Mouse (Mus musculus): ENCODE measurements at regions not wholly inside any gene's neighbourhood (a gene's known extent, or its start where the extent isn't known, plus 50 kb on each side); places are given as distances from the start of the nearest gene placed in this dataset.

- Histone ChIP-seq H3K36me3 (ENCODE audit: control insufficient read depth, insufficient read depth, low read length) (no peaks in the 10 kb centered on the region), H3K27me3 (ENCODE audit: control insufficient read depth, insufficient read depth, low read length) (0 out of 2 replicates have a peak, but pooled peaks cover 7% of the 10 kb centered on the region), H3K27ac (replicated peaks; ENCODE audit: insufficient read depth, low read depth, low read length) (no peak overlapping the region), H3K79me2 (ENCODE audit: control insufficient read depth, insufficient read depth, low read length) (no peaks in the 10 kb centered on the region), H3K9ac (ENCODE audit: low read depth, low read length) (no peak overlapping the region), H3K4me1 (ENCODE audit: control insufficient read depth, insufficient read depth, low read length) (no peaks in the 10 kb centered on the region), H3K4me3 (ENCODE audit: insufficient read depth, low read depth, low read length) (no peak overlapping the region)
- TF ChIP-seq CTCF (IDR thresholded peaks at IDR 0.05; ENCODE audit: low read depth, low read length), result no peak
- TF ChIP-seq POLR2A (IDR thresholded peaks at IDR 0.05; ENCODE audit: extremely low read depth, insufficient read depth, low read length), result no peak
- 74% methylated on average over 2 of the region's 2 CpGs for WGBS
- no peak for DNase-seq (ENCODE audit: extremely low read depth, low read depth, low spot score)
Observed at GRCm38 (mm10) chr4:64142963-64143362, 96.1 kb upstream of the Tnc start.

- 69% methylated on average over 5 of the region's 5 CpGs for WGBS
- H3K79me2 ChIP-seq (ENCODE audit: control insufficient read depth, insufficient read depth, low read length), result no peaks in the 10 kb centered on the region
- TF ChIP-seq CTCF (IDR thresholded peaks at IDR 0.05; ENCODE audit: low read depth, low read length) (no peak), POLR2A (IDR thresholded peaks at IDR 0.05; ENCODE audit: extremely low read depth, insufficient read depth, low read length) (no peak)
- no peaks in the 10 kb centered on the region for H3K4me1 ChIP-seq (ENCODE audit: control insufficient read depth, insufficient read depth, low read length)
- H3K36me3 ChIP-seq (ENCODE audit: control insufficient read depth, insufficient read depth, low read length), result no peaks in the 10 kb centered on the region
- DNase-seq (ENCODE audit: extremely low read depth, low read depth, low spot score), result no peak
- H3K9ac ChIP-seq (ENCODE audit: low read depth, low read length), result no peak overlapping the region
- no peak overlapping the region for H3K4me3 ChIP-seq (ENCODE audit: insufficient read depth, low read depth, low read length)
- H3K27me3 ChIP-seq (ENCODE audit: control insufficient read depth, insufficient read depth, low read length), result 0 out of 2 replicates have a peak, but pooled peaks cover 7% of the 10 kb centered on the region
- no peak overlapping the region for H3K27ac ChIP-seq (replicated peaks; ENCODE audit: insufficient read depth, low read depth, low read length)
Observed at GRCm38 (mm10) chr4:64142356-64142787, 95.6 kb upstream of the Tnc start.

GRCm38 (mm10) chr4:64139836-64140235 lies 93.0 kb upstream of the Tnc start:
- Histone ChIP-seq H3K36me3 (ENCODE audit: control insufficient read depth, insufficient read depth, low read length) (no peaks in the 10 kb centered on the region), H3K4me1 (ENCODE audit: control insufficient read depth, insufficient read depth, low read length) (no peaks in the 10 kb centered on the region), H3K27ac (replicated peaks; ENCODE audit: insufficient read depth, low read depth, low read length) (no peak overlapping the region), H3K4me3 (ENCODE audit: insufficient read depth, low read depth, low read length) (no peak overlapping the region), H3K27me3 (ENCODE audit: control insufficient read depth, insufficient read depth, low read length) (0 out of 2 replicates have a peak, but pooled peaks cover 7% of the 10 kb centered on the region), H3K9ac (ENCODE audit: low read depth, low read length) (no peak overlapping the region), H3K79me2 (ENCODE audit: control insufficient read depth, insufficient read depth, low read length) (no peaks in the 10 kb centered on the region)
- no peak for DNase-seq (ENCODE audit: extremely low read depth, low read depth, low spot score)
- no peak for TF ChIP-seq CTCF (IDR thresholded peaks at IDR 0.05; ENCODE audit: low read depth, low read length)
- no peak for TF ChIP-seq POLR2A (IDR thresholded peaks at IDR 0.05; ENCODE audit: extremely low read depth, insufficient read depth, low read length)
- WGBS, result 81% methylated on average over 4 of the region's 4 CpGs

- Histone ChIP-seq H3K36me3 (ENCODE audit: control insufficient read depth, insufficient read depth, low read length) (no peaks in the 10 kb centered on the region), H3K4me1 (ENCODE audit: control insufficient read depth, insufficient read depth, low read length) (no peaks in the 10 kb centered on the region), H3K27me3 (ENCODE audit: control insufficient read depth, insufficient read depth, low read length) (no peaks in the 10 kb centered on the region), H3K9ac (ENCODE audit: low read depth, low read length) (no peak overlapping the region), H3K4me3 (ENCODE audit: insufficient read depth, low read depth, low read length) (no peak overlapping the region), H3K27ac (replicated peaks; ENCODE audit: insufficient read depth, low read depth, low read length) (no peak overlapping the region), H3K79me2 (ENCODE audit: control insufficient read depth, insufficient read depth, low read length) (no peaks in the 10 kb centered on the region)
- WGBS, result 15% methylated on average over 3 of the region's 3 CpGs
- TF ChIP-seq CTCF (IDR thresholded peaks at IDR 0.05; ENCODE audit: low read depth, low read length), result no peak
- no peak for TF ChIP-seq POLR2A (IDR thresholded peaks at IDR 0.05; ENCODE audit: extremely low read depth, insufficient read depth, low read length)
- peak; percentile 75 for DNase-seq (ENCODE audit: extremely low read depth, low read depth, low spot score)
Observed at GRCm38 (mm10) chr4:64135036-64135435, 88.2 kb upstream of the Tnc start.

GRCm38 (mm10) chr4:64129290-64129689 lies 82.5 kb upstream of the Tnc start:
- Histone ChIP-seq H3K27ac (replicated peaks; ENCODE audit: insufficient read depth, low read depth, low read length) (no peak overlapping the region), H3K79me2 (ENCODE audit: control insufficient read depth, insufficient read depth, low read length) (no peaks in the 10 kb centered on the region), H3K4me1 (ENCODE audit: control insufficient read depth, insufficient read depth, low read length) (no peaks in the 10 kb centered on the region), H3K9ac (ENCODE audit: low read depth, low read length) (no peak overlapping the region), H3K27me3 (ENCODE audit: control insufficient read depth, insufficient read depth, low read length) (no peaks in the 10 kb centered on the region), H3K4me3 (ENCODE audit: insufficient read depth, low read depth, low read length) (no peak overlapping the region), H3K36me3 (ENCODE audit: control insufficient read depth, insufficient read depth, low read length) (no peaks in the 10 kb centered on the region)
- 82% methylated on average over 1 of the region's 1 CpGs for WGBS
- no peak for DNase-seq (ENCODE audit: extremely low read depth, low read depth, low spot score)
- TF ChIP-seq POLR2A (IDR thresholded peaks at IDR 0.05; ENCODE audit: extremely low read depth, insufficient read depth, low read length) (no peak), CTCF (IDR thresholded peaks at IDR 0.05; ENCODE audit: low read depth, low read length) (no peak)

GRCm38 (mm10) chr4:64124387-64125088 lies 77.7 kb upstream of the Tnc start:
- TF ChIP-seq POLR2A (IDR thresholded peaks at IDR 0.05; ENCODE audit: extremely low read depth, insufficient read depth, low read length), result no peak
- TF ChIP-seq CTCF (IDR thresholded peaks at IDR 0.05; ENCODE audit: low read depth, low read length), result no peak
- Histone ChIP-seq H3K79me2 (ENCODE audit: control insufficient read depth, insufficient read depth, low read length) (no peaks in the 10 kb centered on the region), H3K27me3 (ENCODE audit: control insufficient read depth, insufficient read depth, low read length) (no peaks in the 10 kb centered on the region), H3K4me3 (ENCODE audit: insufficient read depth, low read depth, low read length) (no peak overlapping the region), H3K9ac (ENCODE audit: low read depth, low read length) (no peak overlapping the region), H3K36me3 (ENCODE audit: control insufficient read depth, insufficient read depth, low read length) (no peaks in the 10 kb centered on the region), H3K4me1 (ENCODE audit: control insufficient read depth, insufficient read depth, low read length) (no peaks in the 10 kb centered on the region), H3K27ac (replicated peaks; ENCODE audit: insufficient read depth, low read depth, low read length) (no peak overlapping the region)
- DNase-seq (ENCODE audit: extremely low read depth, low read depth, low spot score), result no peak
- WGBS, result 88% methylated on average over 2 of the region's 2 CpGs
